Mouse (Mus musculus): ENCODE results near the gene Ndrg4. TPM values are rescaled to one million over a fixed set of nuclear protein-coding genes. Genes with fewer than 3 reads are reported as not detected.

The Ndrg4 gene
- total and polyA plus RNA-seq, 3 experiments = 1.6 to 2.1 (median 1.7) TPM

- no peak for TF ChIP-seq ZKSCAN1 (IDR thresholded peaks at IDR 0.05; ENCODE audit: borderline replicate concordance, low read depth, low read length)
- TF ChIP-seq POLR2AphosphoS2 (IDR thresholded peaks at IDR 0.05; ENCODE audit: low read depth, low read length) = no peak
- no peak for TF ChIP-seq E2F4 (IDR thresholded peaks at IDR 0.05; ENCODE audit: insufficient replicate concordance, low read depth, low read length)
- TF ChIP-seq MAZ (IDR thresholded peaks at IDR 0.05; ENCODE audit: low read depth, low read length) = no peak
- no peak for TF ChIP-seq TBP (conservative IDR thresholded peaks at IDR 0.05; ENCODE audit: low read depth, low read length)
- no peak for TF ChIP-seq MAFK (IDR thresholded peaks at IDR 0.05; ENCODE audit: insufficient replicate concordance, low read length)
- no peak for TF ChIP-seq IRF4 (IDR thresholded peaks at IDR 0.05; ENCODE audit: low read depth, low read length)
- TF ChIP-seq GABPA (IDR thresholded peaks at IDR 0.05; ENCODE audit: insufficient replicate concordance, low read depth, low read length) = no peak
- no peak for TF ChIP-seq ETS1 (conservative IDR thresholded peaks at IDR 0.05; ENCODE audit: low read depth, low read length)
- dilution Hi-C loops (cut with MboI; ENCODE audit: extremely low pct_ligation_motif_present, extremely low pct_unique_long_range_greater_than_20kb, low sequenced_read_pairs) = no loop called here
- H3K4me1 ChIP-seq (ENCODE audit: control insufficient read depth in 1 of 2, insufficient read depth in 2 of 2) = peaks cover 7 to 17% of the 10 kb centered on the region in 2 experiments
- peak overlapping the region; percentile 89 for H3K4me2 ChIP-seq (ENCODE audit: insufficient read depth, low read depth, poor library complexity, severe bottlenecking)
- H3K9me3 ChIP-seq (replicated peaks; ENCODE audit: low read length) = no peaks in the 10 kb centered on the region
- peak overlapping the region; percentile 59 to 71 (median 63) for H3K4me3 ChIP-seq (replicated peaks in 1 of 3; ENCODE audit: low read depth in 2 of 3, low read length in 2 of 3, poor library complexity in 1 of 3)
- H3K79me2 ChIP-seq (replicated peaks; ENCODE audit: control insufficient read depth, extremely low read depth, insufficient read depth, poor library complexity, severe bottlenecking) = no peaks in the 10 kb centered on the region
- in situ Hi-C loops (cut with MboI; ENCODE audit: low pct_ligation_motif_present, low pct_unique_long_range_greater_than_20kb, low sequenced_read_pairs) = no loop called here
- no peak overlapping the region for H3K27ac ChIP-seq (ENCODE audit: insufficient read depth, low read depth)
- peaks cover 39% of the 10 kb centered on the region for H3K27me3 ChIP-seq (replicated peaks)
- no peak for DNase-seq (ENCODE audit: extremely low read depth)
- H3K9ac ChIP-seq (ENCODE audit: insufficient read depth, low read depth) = peak overlapping the region; percentile 49; the same call in 1 of the 2 replicates
- H3K36me3 ChIP-seq (replicated peaks in 1 of 2; ENCODE audit: control insufficient read depth in 1 of 2, insufficient read depth in 1 of 2, low read length in 1 of 2) = no peaks in the 10 kb centered on the region
Measured at GRCm38 (mm10) chr8:95703461-95704260, 26.9 kb downstream of the Ndrg4 start.

GRCm38 (mm10) chr8:95704538-95704937 lies 27.8 kb downstream of the Ndrg4 start:
- in situ Hi-C loops (cut with MboI; ENCODE audit: low pct_ligation_motif_present, low pct_unique_long_range_greater_than_20kb, low sequenced_read_pairs) = no loop called here
- TF ChIP-seq POLR2AphosphoS2 (IDR thresholded peaks at IDR 0.05; ENCODE audit: low read depth, low read length) (no peak), TBP (conservative IDR thresholded peaks at IDR 0.05; ENCODE audit: low read depth, low read length) (no peak), MYC (IDR thresholded peaks at IDR 0.05; ENCODE audit: low read depth, low read length) (no peak), ZKSCAN1 (IDR thresholded peaks at IDR 0.05; ENCODE audit: borderline replicate concordance, low read depth, low read length) (no peak), POLR2A (IDR thresholded peaks at IDR 0.05; ENCODE audit: low read depth, low read length) (no peak), EP300 (IDR thresholded peaks at IDR 0.05; ENCODE audit: low read length) (no peak), CTCF (conservative IDR thresholded peaks at IDR 0.05 in 1 of 2, IDR thresholded peaks at IDR 0.05 in 1 of 2; ENCODE audit: low read depth in 2 of 2, low read length in 2 of 2) (no peak), ZC3H11A (IDR thresholded peaks at IDR 0.05; ENCODE audit: low read depth, low read length) (no peak), E2F4 (IDR thresholded peaks at IDR 0.05; ENCODE audit: insufficient replicate concordance, low read depth, low read length) (no peak), RCOR1 (conservative IDR thresholded peaks at IDR 0.05; ENCODE audit: low read depth, low read length) (no peak), ZNF384 (IDR thresholded peaks at IDR 0.05; ENCODE audit: low read depth, low read length) (no peak), NELFE (IDR thresholded peaks at IDR 0.05; ENCODE audit: low read depth, low read length) (no peak), MAZ (IDR thresholded peaks at IDR 0.05; ENCODE audit: low read depth, low read length) (no peak), PAX5 (IDR thresholded peaks at IDR 0.05; ENCODE audit: low read length) (no peak), ZMIZ1 (IDR thresholded peaks at IDR 0.05; ENCODE audit: low read depth, low read length) (no peak), BHLHE40 (IDR thresholded peaks at IDR 0.05; ENCODE audit: low read depth, low read length) (no peak), GABPA (IDR thresholded peaks at IDR 0.05; ENCODE audit: insufficient replicate concordance, low read depth, low read length) (no peak)
- dilution Hi-C loops (cut with MboI; ENCODE audit: extremely low pct_ligation_motif_present, extremely low pct_unique_long_range_greater_than_20kb, low sequenced_read_pairs) = no loop called here

More at GRCm38 (mm10) chr8:95704538-95704937, 27.8 kb downstream of the Ndrg4 start:
- H3K4me2 ChIP-seq (ENCODE audit: insufficient read depth, low read depth, poor library complexity, severe bottlenecking) = no peak overlapping the region
- no peaks in the 10 kb centered on the region for H3K9me3 ChIP-seq (replicated peaks; ENCODE audit: low read length)
- no peak for DNase-seq (ENCODE audit: extremely low read depth)
- H3K27ac ChIP-seq (ENCODE audit: insufficient read depth, low read depth) = no peak overlapping the region
- H3K4me3 ChIP-seq (replicated peaks in 1 of 3; ENCODE audit: low read depth in 2 of 3, low read length in 2 of 3, poor library complexity in 1 of 3) = no peak overlapping the region
- peaks cover 30% of the 10 kb centered on the region for H3K27me3 ChIP-seq (replicated peaks)
- no peaks in the 10 kb centered on the region for H3K36me3 ChIP-seq (replicated peaks in 1 of 2; ENCODE audit: control insufficient read depth in 1 of 2, insufficient read depth in 1 of 2, low read length in 1 of 2)
- H3K4me1 ChIP-seq (ENCODE audit: control insufficient read depth in 1 of 2, insufficient read depth in 2 of 2) = peaks cover 7 to 17% of the 10 kb centered on the region in 2 experiments
- no peak overlapping the region for H3K9ac ChIP-seq (ENCODE audit: insufficient read depth, low read depth)
- no peaks in the 10 kb centered on the region for H3K79me2 ChIP-seq (replicated peaks; ENCODE audit: control insufficient read depth, extremely low read depth, insufficient read depth, poor library complexity, severe bottlenecking)
